Mouse (Mus musculus) embryonic facial prominence, embryonic 10.5 days (tissue): Measurements from ENCODE around the gene Eef1a1. TPM values are rescaled to one million over a fixed set of nuclear protein-coding genes. Genes with fewer than 3 reads are reported as not detected.
A peak's percentile ranks its signal among the peaks of the same experiment; 100 is the strongest.
"Not testable (repeated sequence)": the region's sequence is repeated elsewhere in the genome, so short reads cannot be mapped to it uniquely, and the experiment has no call there.

Experiments
- DNase-seq: peaks from one replicate; pipeline ENCODE4 v3.0.0-alpha.2; 2017; ENCODE audit warnings: low spot score
- H3K27ac ChIP-seq: fragments of 300-500 bp; sonication (generic); replicated peaks from 2 replicates; pipeline ENCODE4 v1.5.1; 2016; ENCODE audit warnings: mild to moderate bottlenecking
- H3K27me3 ChIP-seq: fragments of 300-500 bp; sonication (generic); replicated peaks from 2 replicates; pipeline ENCODE4 v1.6.1; 2016; ENCODE audit warnings: low read depth, mild to moderate bottlenecking; ENCODE audit not compliant: poor library complexity, severe bottlenecking
- H3K36me3 ChIP-seq: fragments of 300-500 bp; sonication (generic); replicated peaks from 2 replicates; pipeline ENCODE4 v1.6.1; 2016; ENCODE audit warnings: mild to moderate bottlenecking, moderate library complexity
- H3K4me1 ChIP-seq: fragments of 300-500 bp; sonication (generic); 2 replicates; pipeline ENCODE4 v1.6.1; 2016
- H3K4me3 ChIP-seq: fragments of 300-500 bp; sonication (generic); 2 replicates; pipeline ENCODE4 v1.5.1; 2016; ENCODE audit warnings: mild to moderate bottlenecking, moderate library complexity
- H3K9me3 ChIP-seq: fragments of 300-500 bp; sonication (generic); 2 replicates; pipeline ENCODE4 v1.6.1; 2016; ENCODE audit warnings: mild to moderate bottlenecking
- WGBS: fragments of 180-500 bp; shearing (Covaris S2); methylation state at CpG from one replicate; pipeline ENCODE4 v1.1.7; 2016; 5-methylcytosine and 5-hydroxymethylcytosine counted together
- polyA plus RNA-seq: library from polyadenylated mRNA; unstranded; fragments of >200 nt; fragmentation: Nextera tagmentation; extraction: Ambion mirVana; gene quantifications from 2 replicates; pipeline ENCODE4 v1.2.1, GENCODE M21; 2016

The Eef1a1 gene
- polyA plus RNA-seq, 1 experiment from 2014 or later, result 3,838 TPM

GRCm38 (mm10) chr9:78520780-78521601, 32.0 kb upstream of the Eef1a1 start:
- Histone ChIP-seq H3K4me3 (peak overlapping the region; percentile 77), H3K9me3 (no peaks in the 10 kb centered on the region), H3K4me1 (peaks cover 18% of the 10 kb centered on the region), H3K27me3 (no peaks in the 10 kb centered on the region), H3K36me3 (peaks cover 37% of the 10 kb centered on the region), H3K27ac (peak overlapping the region; percentile 94)
- 2% methylated on average over 40 of the region's 40 CpGs for WGBS
- DNase-seq, result no peak

- DNase-seq, result peak; percentile 92
- Histone ChIP-seq H3K4me3 (peak overlapping the region; percentile 77), H3K4me1 (peaks cover 18% of the 10 kb centered on the region), H3K9me3 (no peaks in the 10 kb centered on the region), H3K27ac (peak overlapping the region; percentile 94), H3K27me3 (no peaks in the 10 kb centered on the region), H3K36me3 (peaks cover 29% of the 10 kb centered on the region)
- WGBS, result 1% methylated on average over 15 of the region's 15 CpGs
Measured at GRCm38 (mm10) chr9:78520127-78520779, 31.3 kb upstream of the Eef1a1 start.

GRCm38 (mm10) chr9:78517237-78517636, 28.3 kb upstream of the Eef1a1 start:
- Histone ChIP-seq H3K4me1 (peaks cover 18% of the 10 kb centered on the region), H3K27ac (peak overlapping the region; percentile 5; the same call in 1 of the 2 replicates)
- not testable (repeated sequence) for H3K9me3 ChIP-seq, H3K36me3 ChIP-seq, DNase-seq, H3K27me3 ChIP-seq, H3K4me3 ChIP-seq
- 76% methylated on average over 3 of the region's 3 CpGs for WGBS

DNA sequence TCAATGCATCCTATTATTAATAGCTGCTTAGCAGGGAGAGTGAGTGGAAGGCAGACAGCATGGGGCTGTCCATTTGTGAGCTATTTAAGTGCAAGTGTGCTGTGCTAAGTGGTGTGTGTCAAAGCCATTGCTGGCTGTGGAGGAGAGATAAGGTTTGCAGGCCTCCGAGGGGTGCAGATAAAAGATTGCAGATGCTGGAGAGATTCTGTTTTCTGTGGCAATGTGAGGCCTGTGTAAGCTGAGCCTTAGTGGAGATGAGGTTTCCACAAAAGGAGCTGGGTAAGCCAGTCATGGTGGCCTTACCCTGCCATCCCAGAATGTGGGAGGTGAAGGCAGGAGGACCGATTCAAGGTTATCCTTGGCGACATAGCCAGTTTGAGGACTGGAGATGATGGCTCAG, 27.2 kb upstream of the Eef1a1 start:
- H3K27me3 ChIP-seq, result no peaks in the 10 kb centered on the region
- H3K4me3 ChIP-seq, result no peak overlapping the region
- H3K9me3 ChIP-seq, result 0 out of 2 replicates have a peak, but pooled peaks cover 3% of the 10 kb centered on the region
- peaks cover 10% of the 10 kb centered on the region for H3K4me1 ChIP-seq
- DNase-seq, result no peak
- WGBS, result 80% methylated on average over 3 of the region's 3 CpGs
- H3K27ac ChIP-seq, result no peak overlapping the region
- H3K36me3 ChIP-seq, result no peaks in the 10 kb centered on the region

DNA sequence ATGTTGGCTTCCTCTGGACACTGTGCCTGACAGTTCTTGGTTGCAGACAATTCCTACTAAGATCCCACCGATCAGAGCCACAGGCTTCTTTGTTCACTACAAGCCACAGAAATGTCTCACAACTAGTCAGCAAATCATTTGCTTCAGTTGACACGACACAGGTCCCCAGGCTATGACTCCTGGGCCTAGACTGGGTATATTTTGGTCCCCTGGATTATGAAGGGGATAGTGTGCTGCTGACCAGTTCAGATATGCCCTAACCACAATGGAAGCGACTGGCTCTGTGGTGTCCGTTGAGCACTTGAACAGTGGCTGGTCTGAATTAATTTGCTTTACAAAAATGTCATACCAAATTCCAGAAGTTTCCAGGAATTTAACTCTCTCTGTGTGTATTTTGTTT, 25.7 kb upstream of the Eef1a1 start:
- no peak overlapping the region for H3K4me3 ChIP-seq
- H3K9me3 ChIP-seq, result 0 out of 2 replicates have a peak, but pooled peaks cover 3% of the 10 kb centered on the region
- no peak overlapping the region for H3K27ac ChIP-seq
- H3K27me3 ChIP-seq, result no peaks in the 10 kb centered on the region
- WGBS, result 86% methylated on average over 4 of the region's 4 CpGs
- H3K4me1 ChIP-seq, result peaks cover 4% of the 10 kb centered on the region
- H3K36me3 ChIP-seq, result no peaks in the 10 kb centered on the region
- DNase-seq, result no peak

- H3K4me1 ChIP-seq, result no peaks in the 10 kb centered on the region
- no peak for DNase-seq
- H3K27me3 ChIP-seq, result no peaks in the 10 kb centered on the region
- H3K9me3 ChIP-seq, result 0 out of 2 replicates have a peak, but pooled peaks cover 3% of the 10 kb centered on the region
- no peaks in the 10 kb centered on the region for H3K36me3 ChIP-seq
- H3K27ac ChIP-seq, result no peak overlapping the region
- no peak overlapping the region for H3K4me3 ChIP-seq
- 81% methylated on average over 6 of the region's 6 CpGs for WGBS
Measured at GRCm38 (mm10) chr9:78513776-78514500, 25.0 kb upstream of the Eef1a1 start.

DNA sequence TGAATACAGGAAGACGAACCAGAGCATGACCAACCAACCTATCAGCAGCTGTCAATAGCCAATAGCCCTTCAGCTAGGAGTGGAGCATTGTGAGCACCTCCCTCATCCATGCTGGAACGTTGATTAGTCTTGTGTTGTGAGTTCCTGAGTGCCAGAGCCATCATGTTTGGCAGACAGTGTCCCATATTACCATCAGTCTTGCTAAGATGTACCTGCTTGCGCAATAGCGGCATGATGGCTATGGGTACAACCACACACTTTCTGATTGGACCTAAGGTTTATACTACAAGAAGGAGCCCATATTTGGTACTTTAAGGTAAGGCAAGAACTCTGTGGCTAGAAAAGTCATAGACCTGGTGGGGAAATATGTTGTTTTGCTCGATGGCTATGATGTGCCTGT, 22.8 kb upstream of the Eef1a1 start:
- Histone ChIP-seq H3K36me3 (no peaks in the 10 kb centered on the region), H3K27ac (no peak overlapping the region), H3K27me3 (no peaks in the 10 kb centered on the region), H3K4me1 (no peaks in the 10 kb centered on the region), H3K4me3 (no peak overlapping the region), H3K9me3 (0 out of 2 replicates have a peak, but pooled peaks cover 3% of the 10 kb centered on the region)
- 95% methylated on average over 5 of the region's 5 CpGs for WGBS
- no peak for DNase-seq

GRCm38 (mm10) chr9:78508106-78508786, 19.3 kb upstream of the Eef1a1 start:
- H3K27ac ChIP-seq, result no peak overlapping the region
- H3K4me3 ChIP-seq, result no peak overlapping the region
- no peak for DNase-seq
- 92% methylated on average over 16 of the region's 16 CpGs for WGBS
- H3K27me3 ChIP-seq, result no peaks in the 10 kb centered on the region
- peaks cover 22% of the 10 kb centered on the region for H3K4me1 ChIP-seq
- H3K9me3 ChIP-seq, result 0 out of 2 replicates have a peak, but pooled peaks cover 3% of the 10 kb centered on the region
- no peaks in the 10 kb centered on the region for H3K36me3 ChIP-seq

- no peak overlapping the region for H3K27ac ChIP-seq
- H3K36me3 ChIP-seq, result no peaks in the 10 kb centered on the region
- H3K4me1 ChIP-seq, result peaks cover 35% of the 10 kb centered on the region
- DNase-seq, result no peak
- 84% methylated on average over 7 of the region's 7 CpGs for WGBS
- 0 out of 2 replicates have a peak, but pooled peaks cover 2% of the 10 kb centered on the region for H3K9me3 ChIP-seq
- H3K4me3 ChIP-seq, result no peak overlapping the region
- H3K27me3 ChIP-seq, result no peaks in the 10 kb centered on the region
Measured at GRCm38 (mm10) chr9:78506722-78507077, 17.7 kb upstream of the Eef1a1 start.

DNA sequence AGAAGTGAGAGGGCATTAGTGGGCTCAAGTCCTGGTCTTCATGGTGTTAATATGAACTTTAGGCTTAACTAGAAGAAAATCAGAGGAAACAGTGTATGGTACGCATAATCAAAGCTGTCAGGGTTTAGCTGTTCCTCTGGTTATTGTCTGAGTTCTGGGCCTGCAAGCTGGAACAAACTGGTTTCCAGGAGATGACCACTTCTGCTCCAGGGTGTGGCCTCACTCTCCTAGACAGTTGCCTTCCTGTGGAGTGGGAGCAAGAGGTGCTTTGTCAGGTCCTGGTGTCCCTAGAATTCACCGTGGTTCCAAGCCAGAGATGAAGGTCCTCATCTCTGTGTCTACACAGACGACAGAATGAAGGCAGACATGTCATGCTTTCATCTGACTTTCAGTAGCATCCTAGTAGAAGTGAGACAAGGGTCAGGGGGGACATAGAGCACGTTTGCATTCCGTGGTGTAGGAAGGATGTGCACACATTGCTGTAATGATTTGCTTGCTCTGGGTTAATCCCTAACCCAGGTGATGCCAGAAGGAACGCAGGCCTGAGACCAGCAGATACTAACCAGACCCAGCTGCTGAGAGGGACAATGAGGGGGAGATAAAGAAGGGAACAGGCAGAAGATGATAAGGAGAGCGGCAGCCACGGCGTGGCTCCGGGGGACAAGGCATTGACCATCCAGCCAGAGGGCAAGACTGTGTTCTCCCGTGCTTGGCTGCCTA, 17.2 kb upstream of the Eef1a1 start:
- Histone ChIP-seq H3K4me1 (peaks cover 35% of the 10 kb centered on the region), H3K27ac (no peak overlapping the region), H3K36me3 (no peaks in the 10 kb centered on the region), H3K4me3 (no peak overlapping the region), H3K27me3 (no peaks in the 10 kb centered on the region), H3K9me3 (no peaks in the 10 kb centered on the region)
- 76% methylated on average over 11 of the region's 11 CpGs for WGBS
- no peak for DNase-seq

- 95% methylated on average over 6 of the region's 6 CpGs for whole genome bisulfite sequencing
- Histone ChIP-seq H3K27me3 (no peaks in the 10 kb centered on the region), H3K9me3 (no peaks in the 10 kb centered on the region), H3K4me3 (no peak overlapping the region), H3K4me1 (peaks cover 35% of the 10 kb centered on the region), H3K27ac (no peak overlapping the region), H3K36me3 (no peaks in the 10 kb centered on the region)
- DNase-seq, result no peak
Measured at GRCm38 (mm10) chr9:78505223-78505622, 16.3 kb upstream of the Eef1a1 start.
